Mouse (Mus musculus): Measurements from ENCODE around the gene Cacul1.
"Not testable (repeated sequence)": the region's sequence is repeated elsewhere in the genome, so short reads cannot be mapped to it uniquely, and the experiment has no call there.

Cacul1 gene

DNA sequence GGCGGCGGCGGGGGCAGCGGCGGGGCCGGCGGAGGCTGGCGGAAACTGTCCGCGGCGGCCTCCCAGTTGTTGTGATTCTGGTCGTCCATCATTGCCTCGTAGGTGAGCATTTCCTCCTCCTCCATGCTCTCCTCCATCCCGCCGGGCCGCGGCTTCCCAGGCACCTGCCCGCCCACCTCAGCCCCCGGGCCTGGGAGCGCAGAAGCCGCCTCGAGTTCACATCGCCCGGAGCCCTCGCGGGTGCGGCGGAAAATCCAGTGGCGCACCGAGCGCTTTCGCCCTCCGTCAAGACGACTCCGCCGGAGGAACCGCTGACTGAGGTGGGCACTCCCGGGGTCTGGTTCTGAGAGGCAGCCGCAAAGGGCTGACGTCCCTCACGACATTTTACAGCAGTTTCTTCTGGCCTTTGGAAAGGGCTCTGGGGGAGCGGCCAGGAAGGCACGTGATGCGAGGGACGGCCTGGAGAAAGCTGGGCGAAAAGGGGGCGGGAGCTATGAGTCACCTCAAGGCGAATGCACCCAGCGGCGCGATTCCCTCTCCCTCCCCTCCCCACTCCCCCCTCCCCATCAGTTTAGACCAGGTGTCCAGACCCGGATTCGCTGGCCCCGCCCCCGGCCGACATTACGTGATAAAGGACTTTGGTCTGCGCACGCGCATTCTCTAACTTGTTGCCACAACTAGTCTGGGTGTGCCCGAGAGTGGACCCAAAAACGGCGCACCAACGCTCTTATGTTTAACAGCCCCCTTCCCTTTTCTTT, at the start of gene Cacul1:
Gene Cacul1, minus strand, starts transcription at position 444 of the 758 bp plus-strand sequence.
- DNase-seq = peak; percentile 98

DNA sequence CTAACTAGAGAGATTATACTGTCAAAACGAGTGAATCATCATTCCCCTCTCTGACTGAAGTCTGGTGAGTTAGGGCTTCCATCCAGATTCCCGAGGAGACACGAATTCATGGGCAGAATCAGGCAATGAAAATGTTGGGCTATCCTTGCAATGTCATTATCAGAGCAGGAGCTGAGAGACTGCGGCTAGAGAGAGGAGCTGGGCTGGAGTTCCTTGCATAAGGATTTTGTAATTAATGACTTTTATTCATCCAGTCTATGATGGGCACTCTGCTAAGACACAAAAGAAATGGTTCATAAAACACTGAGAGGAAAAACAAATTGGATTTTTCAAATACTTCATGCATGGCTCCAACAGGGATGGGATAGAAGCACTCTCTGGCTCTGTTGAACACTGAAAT, 38.6 kb upstream of the Cacul1 start:
- no peak for DNase-seq

DNA sequence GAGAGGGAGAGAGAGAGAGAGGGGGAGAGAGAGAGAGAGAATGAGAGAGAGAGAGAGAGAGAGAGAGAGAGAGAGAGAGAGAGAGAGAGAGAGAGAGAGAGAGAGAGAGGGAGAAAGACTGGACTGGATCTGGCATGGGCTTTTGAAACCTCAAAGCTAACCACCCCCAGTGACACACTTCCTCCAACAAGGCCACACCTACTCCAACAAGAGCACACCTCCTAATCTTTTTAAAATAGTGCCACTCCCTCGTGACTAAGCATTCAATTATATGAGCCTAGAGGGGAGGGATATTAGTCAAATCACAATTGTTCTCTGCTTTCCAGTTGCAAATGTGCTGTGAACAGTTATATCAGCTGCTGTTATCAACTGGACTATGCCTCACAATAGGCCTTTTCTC, 36.2 kb upstream of the Cacul1 start:
- no peak for DNase-seq

DNA sequence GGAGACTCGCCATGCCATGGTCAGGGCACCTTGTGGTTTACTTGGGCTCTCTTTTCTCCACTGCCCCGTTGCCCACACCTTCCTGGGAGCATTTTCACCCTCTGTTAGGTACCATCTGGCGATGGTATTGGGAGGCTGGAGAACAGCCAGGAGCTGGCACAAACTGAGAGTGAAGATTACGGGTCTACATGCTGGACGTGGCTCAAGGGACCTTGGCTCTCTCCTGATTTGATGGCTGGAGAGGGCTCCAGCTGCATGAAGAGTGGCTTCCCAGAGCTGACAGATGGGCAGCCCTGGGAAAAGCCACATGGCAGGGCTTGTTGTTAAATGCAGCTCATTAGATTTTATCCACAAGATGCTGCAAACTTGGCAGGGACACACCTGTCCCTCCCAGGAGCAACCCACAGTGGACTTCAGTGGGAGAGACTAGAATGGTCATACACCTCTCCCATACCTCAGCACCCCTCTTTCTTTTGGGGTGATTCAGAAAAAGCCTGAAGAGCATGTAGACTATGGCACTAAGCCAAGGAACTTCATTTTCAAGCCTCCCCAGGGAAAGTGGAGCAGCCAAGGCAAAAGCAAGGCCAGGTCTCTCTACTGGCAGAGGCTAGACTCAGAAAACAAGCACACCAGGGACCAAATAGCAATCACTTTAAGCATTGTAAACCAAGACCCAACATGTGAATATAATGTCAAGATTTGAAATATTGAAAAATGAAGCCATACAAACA, 34.8 kb upstream of the Cacul1 start:
- DNase-seq = no peak

DNA sequence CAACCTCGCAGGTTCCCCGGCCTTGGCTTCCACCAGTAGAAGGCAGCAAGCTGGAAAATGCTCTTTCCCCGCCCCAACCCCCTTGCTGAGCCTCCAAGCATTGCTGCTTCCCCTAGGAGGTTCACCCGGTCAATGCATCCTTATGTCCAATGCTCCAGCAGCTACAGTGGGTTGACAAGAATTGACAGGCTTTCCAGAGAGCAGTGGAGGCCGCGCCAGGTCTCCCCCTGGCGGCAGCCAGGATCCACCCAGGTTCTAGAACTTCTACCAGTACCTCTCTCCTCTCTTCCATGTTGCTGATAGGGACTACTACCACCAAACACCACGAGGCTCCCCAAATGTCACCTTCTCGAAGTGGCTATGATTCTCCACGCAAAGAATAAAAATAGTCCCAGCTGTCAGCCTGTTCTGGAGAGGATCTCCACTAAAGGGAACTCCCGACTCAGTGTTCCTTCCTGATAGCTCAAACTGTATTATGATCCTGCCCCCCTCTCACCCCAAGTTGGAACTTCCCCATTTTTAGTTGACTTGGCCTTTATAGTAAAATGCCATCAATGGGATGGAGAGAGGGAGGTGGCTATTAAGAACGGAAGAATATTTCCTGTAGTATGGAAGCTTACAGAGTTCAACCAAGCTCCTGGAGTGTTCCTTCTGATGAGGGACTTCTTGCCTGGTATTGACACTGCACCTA, 30.8 kb upstream of the Cacul1 start:
- DNase-seq = peak; percentile 47

DNA sequence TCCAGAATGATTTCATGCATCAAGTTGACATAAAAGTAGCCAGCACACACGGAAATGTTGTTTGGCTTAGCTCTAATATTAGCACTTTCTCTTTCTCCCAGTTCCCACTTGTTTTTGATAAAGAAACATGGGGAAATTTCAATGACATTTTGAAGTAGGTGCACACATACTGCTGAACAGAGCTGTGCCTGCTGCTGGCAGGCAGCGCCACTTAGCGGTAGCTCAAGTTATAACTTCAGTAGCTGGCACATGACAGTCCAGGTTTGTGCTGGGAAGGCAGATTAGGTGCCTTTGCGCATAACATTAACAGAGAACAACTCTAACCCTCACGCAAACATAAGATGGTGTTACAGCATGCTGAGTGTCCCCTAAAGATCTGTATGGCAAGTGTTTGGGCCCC, 27.9 kb upstream of the Cacul1 start:
- DNase-seq = peak; percentile 14

DNA sequence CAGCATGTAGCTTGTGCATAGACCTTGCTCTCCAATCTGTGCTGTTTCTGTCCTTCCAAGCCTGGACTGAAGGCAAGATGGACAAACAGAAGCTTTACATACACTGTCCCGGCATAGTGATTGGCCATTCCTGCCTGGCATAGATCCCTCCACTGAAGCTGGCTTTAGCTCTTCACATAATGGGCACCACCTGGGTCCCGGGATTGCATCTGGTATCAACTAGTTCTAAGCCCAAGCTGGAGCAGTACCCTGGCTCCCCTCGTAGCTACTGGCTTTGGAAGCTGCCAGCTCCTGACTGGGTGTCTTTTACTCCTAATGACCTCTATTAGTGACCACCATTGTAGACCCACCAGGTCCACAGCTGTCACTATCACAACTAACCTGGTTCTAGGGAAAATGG, 22.8 kb upstream of the Cacul1 start:
- no peak for DNase-seq

DNA sequence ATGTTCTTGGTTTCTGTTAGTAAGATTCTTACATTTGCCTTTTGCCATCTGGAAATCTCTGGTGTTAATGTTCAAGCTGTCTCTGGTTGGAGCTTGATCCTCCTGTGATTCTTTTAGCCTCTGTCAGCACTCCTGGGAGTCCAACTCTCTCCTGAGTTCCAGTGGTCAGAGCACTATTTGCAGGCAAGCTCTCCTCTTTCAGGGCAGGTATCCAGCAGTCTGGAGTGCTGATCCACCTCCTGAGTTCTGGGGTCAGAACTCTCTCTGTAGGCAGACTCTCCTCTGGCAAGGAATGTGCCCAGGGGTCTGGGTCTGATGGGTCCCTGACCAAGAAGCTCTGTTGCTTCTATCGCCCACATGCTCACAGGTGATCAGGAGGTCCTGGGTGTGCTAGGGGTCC, 21.2 kb upstream of the Cacul1 start:
- not testable (repeated sequence) for DNase-seq

DNA sequence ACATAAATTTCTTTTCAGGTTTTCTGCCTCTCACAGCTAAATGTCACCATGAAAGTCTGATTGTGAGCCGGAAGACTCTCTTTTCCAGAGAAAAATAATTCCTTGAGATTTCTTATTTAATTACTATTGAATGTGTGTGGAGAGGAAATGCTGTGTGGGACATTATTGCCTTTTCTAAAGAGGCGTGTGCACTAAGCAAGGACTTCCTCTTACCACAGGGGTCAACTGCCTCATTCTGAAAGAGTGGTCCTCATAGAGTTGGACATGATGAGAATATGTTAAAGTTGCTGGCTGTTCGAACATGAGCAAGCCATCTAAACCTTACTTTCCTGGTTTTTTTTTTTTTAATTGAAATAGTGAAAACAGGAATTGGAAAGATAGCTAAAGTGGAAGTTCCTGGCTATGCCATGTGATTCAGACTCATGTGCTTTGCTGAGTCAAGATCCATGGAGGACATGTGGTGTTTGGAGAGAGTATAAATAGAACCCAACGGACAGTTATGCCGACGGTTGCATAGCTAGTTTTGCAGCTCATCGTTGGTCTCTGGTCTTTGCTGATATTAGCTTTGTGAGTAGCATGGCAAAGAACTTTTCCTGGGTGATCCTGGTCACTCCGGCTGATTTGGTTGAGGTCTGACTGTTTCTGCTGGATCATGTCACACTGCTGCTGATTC, 17.3 kb upstream of the Cacul1 start:
- DNase-seq = no peak

DNA sequence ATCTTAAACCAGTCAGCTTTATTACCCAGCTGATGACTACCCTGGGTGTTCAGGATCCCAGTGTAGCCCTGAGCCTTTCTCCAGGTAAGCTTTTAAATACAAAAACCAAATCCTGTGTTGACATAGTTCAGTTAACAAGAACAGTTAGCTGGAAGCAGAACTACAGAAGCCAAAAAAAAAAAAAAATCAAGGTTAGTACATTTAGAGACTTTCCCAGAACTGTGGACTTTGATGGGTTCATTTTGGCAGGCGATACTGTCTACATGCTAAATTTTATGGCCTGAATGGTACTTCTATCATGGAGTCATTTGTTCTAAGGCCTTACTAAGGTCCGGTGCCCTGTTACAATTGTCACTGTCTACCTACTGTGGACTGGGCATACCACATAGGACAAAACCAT, 8.8 kb upstream of the Cacul1 start:
- no peak for DNase-seq

DNA sequence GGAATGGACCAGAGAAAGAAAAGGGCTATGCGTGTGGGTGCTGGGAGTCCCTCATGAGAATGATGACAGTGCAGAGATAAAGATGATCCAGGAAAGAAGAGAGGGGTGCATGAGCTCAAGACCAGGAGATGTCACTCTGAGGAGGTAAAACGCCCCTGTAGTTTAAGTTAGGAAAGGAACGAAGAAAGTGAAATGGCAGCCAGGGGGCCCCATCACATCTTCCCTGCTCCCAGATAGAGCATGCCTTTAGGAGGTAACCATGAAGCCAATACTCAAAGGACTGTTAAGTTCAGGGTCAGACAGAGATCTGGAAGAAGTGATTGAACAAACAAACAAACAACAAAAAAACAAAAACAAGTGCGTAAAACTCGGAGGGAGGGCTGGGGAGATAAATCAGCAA, 5.8 kb upstream of the Cacul1 start:
- no peak for DNase-seq

DNA sequence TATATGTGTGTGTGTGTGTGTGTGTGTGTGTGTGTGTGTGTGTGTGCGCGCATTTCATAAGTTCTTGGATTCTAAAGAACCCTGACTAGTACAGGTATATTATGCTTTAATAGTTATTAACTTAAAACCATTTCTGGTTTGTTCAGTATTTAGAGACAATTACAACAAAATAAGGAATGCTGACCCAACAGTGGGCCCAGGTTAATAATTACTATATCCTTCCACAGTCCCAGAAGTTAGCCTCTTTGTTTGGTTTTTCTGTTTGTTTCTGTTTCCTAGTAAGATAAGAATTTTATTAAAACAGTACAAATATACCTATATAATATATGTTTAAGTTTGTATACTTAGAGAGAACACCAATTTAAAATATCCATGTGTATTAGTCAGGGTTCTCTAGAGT, 2.4 kb upstream of the Cacul1 start:
- DNase-seq = no peak

DNA sequence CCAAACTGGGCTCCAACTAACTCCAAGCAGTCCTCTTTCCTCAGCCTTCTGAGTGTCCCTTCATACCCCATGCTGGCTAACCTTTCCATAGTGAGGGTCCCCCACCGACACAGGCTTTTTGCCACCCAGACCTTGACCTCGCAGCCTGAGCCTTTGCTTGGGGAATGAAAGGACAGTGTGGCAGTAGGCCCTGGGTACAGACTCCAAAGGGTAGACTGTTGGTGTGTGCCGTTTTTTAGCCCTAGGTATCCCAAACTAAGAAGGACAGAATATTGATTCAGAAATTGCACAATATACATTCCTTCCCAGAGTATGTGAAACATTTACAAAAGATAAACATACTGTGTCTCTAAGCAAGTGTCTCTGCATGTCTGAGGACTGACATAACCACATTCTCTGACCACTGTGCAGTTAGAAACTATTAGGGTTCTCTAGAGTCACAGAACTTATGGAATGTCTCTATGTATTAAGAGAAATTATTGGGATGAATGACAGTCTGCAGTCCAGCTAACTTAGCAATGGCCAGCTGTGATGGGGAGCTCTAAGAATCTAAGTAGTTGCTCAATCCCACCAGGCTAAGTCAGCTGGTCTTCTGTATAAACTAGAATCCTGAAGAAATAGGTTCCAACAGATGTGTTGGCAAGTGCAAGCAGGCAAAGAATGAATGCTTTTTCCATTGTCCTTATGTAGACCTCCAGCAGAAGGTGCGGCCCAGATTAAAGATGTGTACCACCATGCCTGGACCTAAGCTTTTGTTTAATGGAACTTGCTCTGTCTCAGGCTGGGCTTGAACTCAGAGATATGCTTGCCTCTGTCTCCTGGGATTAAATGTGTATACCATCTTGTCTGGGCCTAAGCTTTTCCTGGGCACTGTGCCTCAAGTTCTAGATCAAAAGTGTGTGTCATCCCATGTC, 809 bp upstream of the Cacul1 start:
- DNase-seq = no peak

DNA sequence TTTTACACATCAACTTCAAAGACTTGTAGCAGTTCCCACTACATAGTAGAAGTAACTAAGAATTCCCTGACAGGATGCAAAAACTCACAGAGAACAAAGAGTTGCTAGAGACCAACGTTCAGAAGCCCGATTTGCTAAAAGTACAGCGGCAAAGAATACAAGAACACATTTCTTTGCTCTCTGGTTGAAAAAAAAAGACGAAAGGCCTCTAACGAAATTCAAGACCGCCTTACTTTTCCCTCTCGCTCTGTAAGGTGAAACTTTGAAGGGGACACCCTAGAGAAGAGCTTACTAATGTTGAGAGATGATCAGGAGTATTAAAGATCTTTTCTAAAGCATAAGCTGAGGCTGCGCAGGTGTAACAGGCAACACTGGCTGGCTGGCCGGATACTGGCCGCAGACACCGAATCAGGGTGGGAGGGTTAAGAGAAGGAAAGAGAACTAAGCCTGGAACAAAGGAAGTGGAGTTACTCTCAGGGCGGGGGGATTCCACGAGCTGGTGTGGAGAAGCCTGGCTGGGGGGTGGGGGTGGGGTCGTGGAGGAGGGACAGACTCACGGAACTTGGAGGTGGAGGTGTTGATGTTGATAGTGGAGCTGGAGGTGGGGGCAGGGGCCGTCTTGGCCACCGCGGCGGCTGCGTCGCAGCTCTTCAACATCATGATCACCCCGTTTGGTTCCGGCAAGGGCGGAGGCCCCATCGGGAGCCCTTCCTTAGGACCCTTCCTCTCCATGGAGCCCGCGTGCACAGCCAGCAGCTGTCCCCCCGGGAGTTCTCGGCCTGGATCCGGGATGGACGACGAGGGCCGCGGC, 849 bp downstream of the Cacul1 start:
- peak; percentile 57 for DNase-seq

DNA sequence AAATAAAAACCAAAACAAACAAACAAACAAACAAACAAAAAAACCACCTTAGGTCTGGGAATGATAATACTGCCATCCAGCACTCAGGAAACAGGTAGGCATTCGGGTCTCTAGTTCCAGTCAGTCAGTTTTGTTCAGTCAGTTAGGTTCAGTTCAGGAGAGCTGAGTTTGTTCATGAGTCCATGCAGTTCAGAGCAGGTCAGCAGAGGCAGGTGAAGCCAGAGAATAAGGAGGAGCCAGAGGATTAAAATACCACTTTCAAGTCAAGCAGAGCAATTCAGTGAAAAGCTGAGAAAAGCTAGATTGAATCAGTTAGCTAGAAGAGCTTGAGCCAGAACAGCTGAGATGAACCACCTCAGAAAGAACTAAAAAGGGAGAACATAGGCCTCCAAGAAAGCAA, 4.1 kb downstream of the Cacul1 start:
- no peak for DNase-seq

DNA sequence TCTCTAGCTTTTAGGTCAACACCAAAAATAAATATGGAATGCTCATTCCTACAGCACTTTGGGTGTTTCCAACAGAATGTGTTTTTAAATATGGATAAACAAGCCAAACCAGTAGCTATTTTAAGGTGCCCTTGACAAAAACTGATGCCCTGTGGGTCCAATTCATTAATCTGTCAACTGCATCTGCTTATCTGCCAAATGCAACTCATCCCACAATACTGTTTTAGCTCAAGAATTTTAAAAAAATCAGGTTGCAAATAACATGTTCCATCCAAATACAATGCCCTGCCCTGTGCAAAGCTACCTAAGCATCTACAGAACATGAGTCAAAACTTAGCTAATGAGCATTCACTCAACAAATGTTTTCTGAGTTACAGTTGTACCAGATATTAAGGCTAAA, 20.3 kb downstream of the Cacul1 start:
- DNase-seq = no peak

DNA sequence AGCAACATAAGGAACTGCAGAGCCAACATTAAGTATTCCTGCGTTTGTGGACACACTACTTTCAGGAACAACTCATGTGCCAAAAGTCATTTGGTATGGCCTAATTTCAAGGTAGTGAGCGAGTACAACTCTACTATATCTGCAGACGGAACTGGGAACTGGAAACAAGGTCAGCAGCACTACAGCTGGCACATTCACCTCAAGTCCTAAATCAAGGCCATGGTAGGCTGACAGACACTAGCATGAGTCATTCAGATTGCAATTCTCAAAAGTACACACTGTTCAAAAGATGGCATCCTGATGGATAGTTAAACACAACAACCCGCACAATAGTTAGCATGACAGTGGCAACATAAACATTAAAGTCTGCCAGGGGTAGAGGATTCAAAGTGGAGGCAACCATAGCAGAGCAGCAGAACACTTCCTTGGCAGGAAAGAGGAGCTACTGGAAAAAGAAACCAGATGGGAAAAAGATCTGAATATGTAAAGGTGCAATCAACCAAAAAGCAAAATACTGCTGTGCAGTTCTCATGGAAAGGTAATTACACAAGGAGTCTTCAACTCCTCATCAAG, 25.9 kb downstream of the Cacul1 start:
- DNase-seq = no peak

DNA sequence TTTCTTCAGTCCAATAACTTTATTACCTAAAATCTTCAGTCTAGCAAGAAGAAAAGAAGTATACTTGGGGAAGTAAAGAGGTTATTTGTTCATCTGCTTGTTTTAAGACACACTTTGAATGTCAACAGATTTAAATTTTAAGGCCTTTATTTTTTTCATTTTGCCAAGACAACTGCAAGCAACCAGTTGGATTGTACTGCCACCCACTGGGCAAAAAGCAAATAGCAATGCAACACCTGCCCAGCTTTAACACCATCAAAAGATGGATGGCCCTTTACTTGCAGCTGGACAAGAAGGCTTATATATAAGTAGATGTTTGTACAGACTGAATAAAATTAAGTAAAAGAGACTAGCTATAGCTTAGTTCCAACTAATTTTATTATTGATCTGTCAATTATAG, 27.3 kb downstream of the Cacul1 start:
- DNase-seq = peak; percentile 59

DNA sequence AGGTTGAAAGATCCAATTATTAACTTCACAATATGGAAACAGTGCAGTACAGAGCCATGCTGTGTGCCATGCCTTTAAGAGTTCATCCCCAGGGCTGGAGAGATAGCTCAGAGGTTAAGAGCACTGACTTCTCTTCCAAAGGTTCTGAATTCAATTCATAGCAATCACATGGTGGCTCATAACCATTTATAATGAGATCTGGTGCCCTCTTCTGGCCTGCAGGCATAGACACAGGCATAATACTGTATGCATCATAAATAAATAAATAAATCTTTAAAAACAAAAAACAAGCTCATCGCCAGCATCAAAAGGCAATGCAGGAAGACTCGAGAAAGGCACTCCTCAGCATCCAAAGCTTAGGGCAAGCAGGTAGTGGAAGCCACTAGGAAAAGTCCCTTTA, 37.5 kb downstream of the Cacul1 start:
- DNase-seq = peak; percentile 2

DNA sequence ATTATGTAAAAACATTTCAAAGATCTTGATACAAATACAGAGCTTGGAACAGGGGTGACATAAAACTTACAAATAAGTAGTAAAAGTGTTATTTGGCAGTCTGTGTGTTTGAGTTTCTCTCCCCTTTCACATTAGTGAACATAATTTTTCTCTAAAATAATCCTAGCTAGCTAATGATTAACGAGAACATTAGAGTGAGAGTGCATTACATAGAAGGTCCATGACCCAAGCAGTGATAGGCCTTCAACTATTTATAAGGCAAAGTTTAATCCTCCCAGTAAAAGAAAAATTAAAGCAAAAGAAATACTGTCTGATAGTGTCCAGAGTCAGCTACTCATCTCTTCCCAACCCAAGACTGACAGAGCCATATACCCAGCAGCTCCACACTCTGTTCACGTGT, 48.9 kb downstream of the Cacul1 start:
- DNase-seq = no peak

DNA sequence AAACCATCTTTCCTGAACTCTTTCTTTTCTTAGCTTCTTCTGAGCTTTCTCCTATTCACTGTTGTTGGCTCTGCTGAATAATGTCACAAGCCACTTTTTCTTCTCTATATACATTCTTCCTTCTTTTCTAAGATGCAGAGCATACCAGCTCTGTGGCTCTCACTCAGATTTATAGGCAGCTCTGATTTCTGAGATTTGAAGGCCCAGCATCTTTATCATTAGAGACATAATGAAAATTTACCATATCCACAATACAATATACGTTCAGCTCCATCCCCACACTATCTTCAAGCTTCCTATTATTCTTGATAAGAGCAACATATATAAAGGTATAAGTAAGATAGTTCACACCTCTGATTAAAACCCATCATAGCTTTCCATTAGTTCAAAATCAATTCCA, 50.7 kb downstream of the Cacul1 start:
- DNase-seq = no peak

All from embryo, embryonic 11 days (tissue).